Mouse (Mus musculus) spleen, adult 12 weeks (tissue): ENCODE measurements around the gene Ms4a13.
A peak's percentile ranks its signal among the peaks of the same experiment; 100 is the strongest.
"Not testable (repeated sequence)": the region's sequence is repeated elsewhere in the genome, so short reads cannot be mapped to it uniquely, and the experiment has no call there.

Experiments
- DNase-seq: peaks from one replicate; pipeline ENCODE4 v3.0.0; 2022; ENCODE audit warnings: low spot score

The Ms4a13 gene

DNA sequence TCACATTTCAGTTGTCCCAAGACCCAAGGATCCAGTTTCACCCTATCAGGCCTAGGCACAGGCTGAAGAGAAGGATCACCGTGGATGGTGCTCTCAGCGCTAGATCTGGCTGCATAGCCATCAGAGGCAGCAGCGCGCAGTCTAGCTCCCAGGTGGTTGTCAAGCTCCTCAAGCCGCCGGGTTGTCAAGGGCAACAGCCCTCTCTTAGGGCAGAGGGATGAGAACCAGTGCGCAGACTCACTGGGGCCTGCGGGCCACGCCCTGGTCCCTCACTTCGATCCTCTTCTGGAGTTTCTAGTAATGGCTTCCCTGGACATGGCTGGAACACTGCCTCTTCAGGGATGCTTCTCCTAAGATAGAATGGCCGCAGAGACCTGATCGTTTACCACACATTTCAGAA is at the start of gene Ms4a13:
Gene Ms4a13 (minus strand): TSS at position 192 of the 400 bp plus-strand sequence.
- no peak for DNase-seq

DNA sequence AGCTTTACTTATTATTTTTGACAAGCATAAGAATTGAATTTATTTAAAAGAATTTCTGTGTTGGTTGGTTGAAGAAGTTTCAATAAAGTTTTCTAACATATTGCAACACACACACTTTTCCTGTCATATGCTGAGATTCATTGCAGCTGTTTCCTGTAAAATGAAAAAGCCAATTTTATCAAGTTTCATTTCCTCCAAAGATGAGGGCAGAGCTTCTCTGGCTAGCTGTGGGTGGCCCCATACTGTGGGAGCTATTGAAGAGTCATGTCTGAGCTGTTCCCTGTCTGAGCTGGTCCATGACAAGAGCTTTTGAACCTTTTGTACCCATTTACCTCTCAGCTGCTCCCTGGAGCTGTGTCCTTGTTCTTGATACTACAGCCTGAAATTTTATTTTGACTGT is 47.7 kb upstream of the Ms4a13 start:
- DNase-seq: no peak

DNA sequence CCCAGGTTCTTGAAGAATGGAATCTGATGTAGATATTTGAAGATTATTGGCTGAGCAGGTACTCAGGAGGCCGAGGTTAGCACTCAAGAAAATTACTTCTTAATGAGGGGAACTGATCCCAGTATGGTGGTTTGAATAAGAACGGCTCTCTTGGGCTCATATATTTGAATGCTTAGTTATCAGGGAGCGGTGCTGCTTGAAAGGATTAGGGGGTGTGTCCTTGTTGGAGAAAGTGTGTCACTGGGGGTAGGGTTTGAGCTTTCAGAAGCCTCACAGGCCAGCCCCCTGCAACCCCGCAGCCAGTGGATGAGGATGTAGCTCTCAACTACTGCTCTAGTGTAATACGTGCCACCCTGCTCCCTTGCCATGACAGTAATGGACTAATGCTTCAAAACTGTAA is 46.0 kb upstream of the Ms4a13 start:
- no peak for DNase-seq

DNA sequence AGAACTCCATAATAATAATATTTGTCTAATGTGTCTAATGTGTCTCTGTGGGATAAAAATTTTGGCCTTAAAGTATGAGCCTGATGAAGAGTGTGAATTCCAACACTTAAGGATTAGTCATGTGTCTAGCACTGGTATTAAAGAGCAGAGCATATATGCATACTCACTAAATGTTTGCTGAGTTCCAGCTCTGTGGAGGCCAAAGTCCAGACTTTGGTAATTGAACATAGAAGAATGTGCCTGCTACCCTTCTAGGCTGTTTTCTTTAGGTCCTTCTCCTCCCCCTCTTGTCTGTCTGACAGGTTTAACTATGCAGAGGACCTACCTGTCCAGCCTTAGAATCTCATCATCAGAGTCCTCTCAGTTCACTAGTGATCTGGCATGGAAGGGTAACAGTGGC is 39.3 kb upstream of the Ms4a13 start:
- no peak for DNase-seq

DNA sequence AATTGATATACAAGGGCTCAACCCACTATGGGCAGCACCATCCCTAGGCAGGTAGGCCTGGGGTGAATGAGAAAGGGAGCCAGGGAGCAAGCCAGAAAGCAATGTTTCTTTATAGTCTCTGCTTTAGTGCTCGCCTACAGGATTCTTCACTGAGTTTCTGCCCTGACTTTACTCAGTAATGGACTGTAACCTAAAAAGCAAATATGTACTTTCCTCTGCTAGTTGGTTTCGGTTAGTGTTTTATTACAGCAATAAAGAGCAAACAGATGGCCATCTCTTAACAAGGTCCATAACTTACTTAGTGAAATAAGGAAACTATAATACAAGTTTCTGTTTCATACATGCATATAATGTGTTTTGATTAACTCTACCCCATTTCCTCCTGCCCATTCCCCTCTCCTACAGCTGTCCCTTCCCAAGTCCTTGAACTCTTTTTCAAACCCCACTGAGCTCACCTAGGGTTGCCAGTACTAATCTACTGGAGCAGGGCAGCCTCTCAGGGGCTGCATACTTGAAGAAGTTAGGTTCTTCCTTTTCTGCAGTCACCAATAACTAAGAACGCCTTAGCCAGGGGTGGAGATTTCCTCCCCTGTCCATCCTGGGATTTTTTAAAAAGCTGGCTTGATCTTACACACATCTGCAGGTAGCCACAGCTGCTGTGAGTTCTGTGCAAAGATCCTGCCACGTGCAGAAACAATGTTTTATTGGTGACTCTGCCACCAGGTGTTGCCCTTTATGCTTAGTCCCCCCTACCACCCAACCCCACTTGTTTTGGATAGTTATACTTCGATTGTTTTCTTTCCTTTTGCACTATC is 38.6 kb upstream of the Ms4a13 start:
- no peak for DNase-seq

DNA sequence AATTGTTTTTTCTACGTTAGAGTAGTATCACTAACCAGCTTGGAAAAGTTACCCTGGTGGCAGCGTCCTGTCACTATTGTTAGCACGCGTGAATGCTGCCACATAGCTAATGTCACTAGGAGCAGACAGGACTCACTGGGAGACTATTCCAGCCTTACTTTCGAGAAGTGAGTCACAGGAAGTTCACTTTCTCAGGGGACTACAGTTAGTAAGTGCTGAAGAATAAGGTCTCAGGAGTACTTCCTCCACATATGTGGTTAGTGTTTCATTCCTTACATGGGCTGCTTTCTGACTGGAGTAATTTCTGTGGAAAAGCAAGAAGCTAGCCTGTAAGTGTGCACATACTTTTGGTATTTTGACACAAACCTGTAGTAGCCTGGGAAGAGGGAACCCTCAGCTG is 37.7 kb upstream of the Ms4a13 start:
- DNase-seq: no peak

DNA sequence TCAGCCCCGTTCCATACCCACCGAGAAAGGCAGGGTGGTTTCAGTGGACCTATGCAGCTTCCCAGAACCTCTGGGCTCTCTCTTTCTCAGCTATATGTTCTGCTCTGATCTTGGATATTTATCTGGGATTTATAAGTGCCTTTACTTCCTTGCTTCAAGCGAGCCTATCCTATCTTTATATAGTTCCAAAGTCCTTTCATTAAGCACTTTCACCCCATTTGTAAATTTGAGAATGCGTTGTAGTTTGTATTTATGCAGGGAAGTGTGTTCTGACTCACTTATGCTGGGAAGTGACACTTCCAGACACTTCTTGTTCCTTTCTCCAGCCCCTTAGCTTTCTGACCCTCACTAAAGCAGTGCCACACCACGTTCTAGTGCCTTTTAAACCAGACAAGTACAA is 35.8 kb upstream of the Ms4a13 start, which contains the start of gene Ms4a12:
Gene Ms4a12 (minus strand): TSS at position 101 of the 400 bp plus-strand sequence.
- no peak for DNase-seq

DNA sequence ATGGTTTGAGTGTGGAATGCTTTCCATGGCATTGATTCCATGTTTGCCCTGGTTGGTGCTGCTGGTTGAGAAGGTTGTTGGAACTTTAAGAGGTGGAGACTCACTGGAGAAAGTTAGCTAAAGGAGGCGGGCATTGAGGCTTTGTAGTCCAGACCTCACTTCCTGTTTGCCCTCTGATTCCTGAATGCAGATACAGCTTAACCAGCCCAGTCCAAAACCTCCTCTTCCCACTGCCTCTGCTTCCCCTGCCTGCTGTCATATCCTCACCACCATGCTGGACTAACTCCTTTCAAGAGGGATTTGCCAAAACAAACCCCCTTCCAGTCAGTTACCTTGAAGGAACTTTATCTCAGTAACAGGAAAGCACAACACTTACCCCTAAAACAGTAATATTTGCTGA is 4.0 kb downstream of the Ms4a13 start:
- no peak for DNase-seq

DNA sequence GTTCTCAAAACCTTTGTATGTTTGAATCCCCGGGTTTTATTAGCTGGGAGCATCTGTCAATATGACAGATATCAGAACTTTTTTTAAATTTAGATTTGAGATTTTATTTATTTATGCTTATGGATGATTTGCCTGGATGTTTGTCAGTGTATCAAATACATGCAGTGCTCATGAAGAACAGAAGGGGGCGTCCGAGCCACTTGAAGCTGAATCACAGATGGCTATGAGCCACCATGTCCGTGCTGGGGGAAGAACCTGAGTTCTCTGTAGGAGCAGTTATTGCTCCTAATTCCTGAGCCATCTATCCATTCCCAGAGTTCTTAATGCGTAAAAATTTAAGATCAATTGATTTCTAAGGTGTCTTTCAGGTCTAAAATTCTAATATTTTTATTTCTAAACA is 12.4 kb downstream of the Ms4a13 start:
- peak; percentile 2 for DNase-seq

DNA sequence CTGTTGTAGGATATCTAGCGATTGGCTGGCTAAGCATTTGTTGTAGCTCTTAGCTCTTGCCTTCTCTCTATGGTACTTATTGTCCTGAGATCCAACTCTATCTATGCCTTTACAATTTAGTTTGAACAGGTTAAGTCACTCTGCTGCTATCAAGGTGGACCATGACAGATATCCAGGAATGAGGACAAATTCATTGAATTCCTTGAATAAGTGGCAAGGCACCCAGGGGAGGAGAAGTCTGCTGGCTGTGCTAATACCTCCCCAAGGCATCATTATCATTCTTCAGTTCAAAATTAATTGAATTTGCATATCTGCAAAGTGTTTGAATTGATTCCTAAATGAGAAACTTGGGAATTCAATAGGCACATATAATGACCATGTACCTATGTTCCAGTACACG is 19.1 kb downstream of the Ms4a13 start:
- DNase-seq: no peak

DNA sequence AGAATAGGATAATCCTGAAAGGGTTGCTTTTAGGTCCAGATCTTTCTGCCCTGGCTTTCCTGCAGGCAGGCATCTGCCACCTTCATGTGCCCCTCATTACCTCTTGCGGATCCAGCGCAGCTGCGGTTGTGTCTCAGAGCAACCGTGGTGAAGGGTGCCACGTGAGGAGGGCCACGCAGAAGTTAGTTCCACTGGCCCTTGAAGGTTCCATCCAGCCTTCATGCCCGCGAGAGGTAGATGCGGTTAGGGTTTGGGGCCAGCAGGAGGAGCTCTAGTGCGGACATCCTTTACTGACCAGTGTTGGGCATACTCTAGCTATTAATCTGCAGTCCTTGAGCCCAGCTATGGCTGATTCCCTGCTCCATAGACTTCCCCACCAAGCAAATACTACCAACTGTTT is 31.4 kb downstream of the Ms4a13 start, which contains the start of gene 1700025F22Rik:
Gene 1700025F22Rik (minus strand): TSS at position 149 of the 400 bp plus-strand sequence.
- peak; percentile 2 for DNase-seq

DNA sequence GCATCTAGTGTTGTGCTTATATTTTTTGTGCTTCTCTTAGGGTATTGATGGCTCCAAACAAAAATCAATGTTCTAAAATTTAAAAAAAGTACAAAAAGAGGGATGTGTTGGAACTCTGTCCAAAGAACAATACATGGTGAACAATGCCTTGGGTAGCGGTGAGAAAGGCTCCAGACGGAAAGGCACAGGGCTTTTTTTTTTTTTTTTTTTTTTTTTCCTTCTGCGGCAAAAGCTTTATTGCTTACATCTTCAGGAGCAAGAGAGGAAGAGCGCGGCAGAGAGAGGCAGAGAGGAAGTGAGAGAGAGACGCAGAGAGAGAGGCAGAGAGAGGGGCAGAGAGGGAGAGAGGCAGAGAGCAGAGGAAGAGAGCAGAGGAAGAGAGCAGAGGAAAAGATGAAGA is 38.6 kb downstream of the Ms4a13 start:
- not testable (repeated sequence) for DNase-seq

DNA sequence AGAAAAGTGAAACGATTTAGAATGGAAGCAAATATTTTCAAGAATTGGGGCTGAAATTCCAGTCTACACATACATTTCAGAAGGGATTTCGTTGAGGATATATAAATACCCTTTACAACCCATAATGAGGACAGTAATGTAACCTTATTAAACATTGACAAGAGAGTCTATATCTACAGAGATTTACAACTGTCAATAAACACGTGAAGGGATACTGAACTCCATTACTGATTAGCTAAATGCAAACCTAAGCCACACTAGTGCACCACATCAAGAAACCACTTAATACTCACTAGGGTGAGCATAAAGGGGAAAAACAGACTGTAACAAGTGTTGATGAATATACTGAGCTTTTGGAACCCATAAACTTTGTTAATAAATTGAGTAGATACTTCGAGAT is 61.2 kb downstream of the Ms4a13 start:
- DNase-seq: no peak

DNA sequence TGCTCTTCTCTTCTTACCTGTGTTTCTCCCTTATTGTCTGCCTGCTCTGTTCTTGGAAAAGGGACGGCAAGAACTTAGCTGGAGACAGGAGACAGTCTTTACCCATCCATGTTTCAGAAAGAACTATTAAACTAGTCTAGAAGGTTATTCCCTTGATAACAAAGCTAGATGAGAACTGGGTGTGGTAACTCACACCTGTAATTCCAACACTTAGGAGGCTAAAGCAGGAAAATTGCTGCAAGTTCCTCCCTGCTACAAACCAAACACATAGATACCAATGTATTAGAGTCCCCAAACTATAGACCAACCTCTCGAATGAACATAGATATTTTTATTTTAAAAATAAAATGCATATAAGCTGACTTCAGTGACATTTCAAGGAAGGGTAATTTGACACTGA is 61.7 kb downstream of the Ms4a13 start:
- no peak for DNase-seq

DNA sequence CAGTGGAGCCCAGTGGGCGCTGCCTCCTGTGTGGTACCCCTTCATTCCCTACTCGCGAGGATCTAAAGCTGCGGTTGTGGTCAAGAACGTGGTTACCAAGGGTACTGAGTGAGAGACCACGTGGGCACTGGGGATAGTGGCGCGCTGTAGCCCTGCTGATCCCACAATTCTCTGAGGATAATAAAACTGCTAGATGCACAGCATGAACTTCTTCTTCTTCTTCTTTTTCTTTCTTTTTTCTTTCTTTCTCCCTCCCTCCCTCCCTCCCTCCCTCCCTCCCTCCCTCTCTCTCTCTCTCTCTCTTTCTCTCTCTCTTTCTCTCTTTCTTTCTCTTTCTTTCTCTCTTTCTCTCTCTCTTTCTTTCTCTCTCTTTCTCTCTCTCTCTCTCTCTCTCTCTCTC is 65.8 kb downstream of the Ms4a13 start, which contains the start of gene 1700017D01Rik:
Gene 1700017D01Rik (minus strand): TSS at position 101 of the 400 bp plus-strand sequence.
- DNase-seq: not testable (repeated sequence)

DNA sequence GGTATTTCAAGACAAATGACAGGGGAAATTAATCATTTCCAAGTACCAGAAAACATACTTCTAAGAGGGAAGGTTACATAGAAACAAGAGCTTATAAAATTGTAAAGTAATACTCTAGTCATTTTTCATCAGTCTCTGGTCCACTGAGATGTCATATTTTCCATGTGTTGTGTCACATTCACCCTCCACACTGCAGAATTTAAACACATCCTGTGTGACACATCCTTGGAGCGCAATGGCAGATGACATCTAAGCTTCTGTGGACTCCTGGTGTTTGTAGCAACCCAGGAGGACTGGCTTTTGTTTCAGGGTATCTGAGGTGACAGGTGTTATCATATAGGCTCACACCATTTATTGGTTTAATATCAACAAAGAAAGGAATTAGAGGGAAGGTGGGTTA is 66.8 kb downstream of the Ms4a13 start:
- DNase-seq: no peak

DNA sequence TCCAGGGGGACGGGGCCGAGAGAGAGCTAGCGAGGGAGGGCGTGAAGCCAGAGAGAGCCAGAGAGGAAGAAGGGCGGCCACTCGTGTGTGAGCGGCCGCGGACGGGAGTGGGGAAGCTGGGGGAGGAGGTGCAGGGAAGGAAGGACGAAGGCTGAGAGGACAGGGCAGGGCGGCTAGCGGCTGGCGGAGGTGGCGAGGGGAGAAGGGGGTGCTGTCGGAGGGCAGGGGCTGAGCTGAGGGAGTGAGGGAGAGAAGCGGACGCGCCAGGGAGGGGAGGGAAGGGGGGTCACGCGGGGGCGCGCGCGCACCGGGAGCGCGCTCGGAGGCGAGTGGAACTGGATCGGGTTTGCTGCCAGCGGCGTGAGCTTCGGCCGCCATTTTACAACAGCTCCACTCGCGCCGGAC is 75.5 kb downstream of the Ms4a13 start:
- DNase-seq: not testable (repeated sequence)
